Mouse (Mus musculus): ENCODE measurements around the gene Ptar1. TPM values are rescaled to one million over a fixed set of nuclear protein-coding genes. Genes with fewer than 3 reads are reported as not detected.

The Ptar1 gene
- polyA plus RNA-seq, 1 experiment from 2014 or later, result 8.4 TPM

- peak; percentile 84 for ATAC-seq
- peak; percentile 20 for DNase-seq (ENCODE audit: low read depth, low spot score)
- TF ChIP-seq CTCF (IDR thresholded peaks at IDR 0.05), result no peak
- ChIA-PET CTCF (no interaction called here), POLR2A (no interaction called here)
- H3K27me3 ChIP-seq, result peaks cover 11% of the 10 kb centered on the region
- in situ Hi-C loops (cut with MboI; ENCODE audit: low pct_unique_long_range_greater_than_20kb), result loop anchor here (25.0 kb wide), 1 partner anchor 775 kb away; no protein-coding TSS in a partner anchor
Observed at GRCm38 (mm10) chr19:23686962-23687295, 300 bp upstream of the Ptar1 start.

- TF ChIP-seq CTCF (IDR thresholded peaks at IDR 0.05), result no peak
- DNase-seq (ENCODE audit: low read depth, low spot score) (no peak), ATAC-seq (no peak)
- H3K27me3 ChIP-seq, result peaks cover 3% of the 10 kb centered on the region
- POLR2A ChIA-PET, result interaction anchor here (0.9 kb wide), 1 partner anchor 9 kb away, joined by 4 read pairs; no protein-coding TSS in a partner anchor
- CTCF ChIA-PET, result interaction anchor here (1.5 to 2.2 kb wide), 3 partner anchors 9 to 70 kb away, joined by 4 to 8 read pairs (median 8); partner anchors contain the start of gene Apba1
- in situ Hi-C loops (cut with MboI; ENCODE audit: low pct_unique_long_range_greater_than_20kb), result loop anchor here (25.0 kb wide), 1 partner anchor 776 kb away; no protein-coding TSS in a partner anchor
Observed at GRCm38 (mm10) chr19:23688421-23688946, 1.3 kb downstream of the Ptar1 start.

GRCm38 (mm10) chr19:23694344-23694743, 7.1 kb downstream of the Ptar1 start:
- no peak for ATAC-seq
- ChIA-PET POLR2A (no interaction called here), CTCF (interaction anchor here (0.9 to 1.6 kb wide), 4 partner anchors 11 to 64 kb away, joined by 3 to 5 read pairs (median 4); no protein-coding TSS in a partner anchor)
- no peak for TF ChIP-seq CTCF (IDR thresholded peaks at IDR 0.05)
- in situ Hi-C loops (cut with MboI; ENCODE audit: low pct_unique_long_range_greater_than_20kb), result loop anchor here (25.0 kb wide), 1 partner anchor 782 kb away; no protein-coding TSS in a partner anchor
- DNase-seq (ENCODE audit: low read depth, low spot score), result no peak
- no peaks in the 10 kb centered on the region for H3K27me3 ChIP-seq

- ChIA-PET CTCF (interaction anchor here (0.9 to 2.5 kb wide), 3 partner anchors 9 to 60 kb away, joined by 3 to 8 read pairs (median 4); partner anchors contain the start of gene Apba1), POLR2A (no interaction called here)
- TF ChIP-seq CTCF (IDR thresholded peaks at IDR 0.05), result no peak
- in situ Hi-C loops (cut with MboI; ENCODE audit: low pct_unique_long_range_greater_than_20kb), result loop anchor here (25.0 kb wide), 1 partner anchor 786 kb away; no protein-coding TSS in a partner anchor
- ATAC-seq (no peak), DNase-seq (ENCODE audit: low read depth, low spot score) (no peak)
- no peaks in the 10 kb centered on the region for H3K27me3 ChIP-seq
Observed at GRCm38 (mm10) chr19:23697861-23698260, 10.6 kb downstream of the Ptar1 start.

- TF ChIP-seq CTCF (IDR thresholded peaks at IDR 0.05), result no peak
- ChIA-PET POLR2A (no interaction called here), CTCF (interaction anchor here (0.9 to 2.5 kb wide), 3 partner anchors 10 to 60 kb away, joined by 3 to 8 read pairs (median 4); partner anchors contain the start of gene Apba1)
- ATAC-seq (no peak), DNase-seq (ENCODE audit: low read depth, low spot score) (no peak)
- H3K27me3 ChIP-seq, result no peaks in the 10 kb centered on the region
- in situ Hi-C loops (cut with MboI; ENCODE audit: low pct_unique_long_range_greater_than_20kb), result loop anchor here (25.0 kb wide), 1 partner anchor 786 kb away; no protein-coding TSS in a partner anchor
Observed at GRCm38 (mm10) chr19:23698366-23698765, 11.1 kb downstream of the Ptar1 start.

GRCm38 (mm10) chr19:23699131-23699530, 11.9 kb downstream of the Ptar1 start:
- POLR2A ChIA-PET, result no interaction called here

GRCm38 (mm10) chr19:23702896-23703295, 15.7 kb downstream of the Ptar1 start:
- ChIA-PET CTCF (no interaction called here), POLR2A (interaction anchor here (0.6 kb wide), 1 partner anchor 946 kb away, joined by 3 read pairs; no protein-coding TSS in a partner anchor)
- no peak for TF ChIP-seq CTCF (IDR thresholded peaks at IDR 0.05)
- DNase-seq (ENCODE audit: low read depth, low spot score) (no peak), ATAC-seq (no peak)
- in situ Hi-C loops (cut with MboI; ENCODE audit: low pct_unique_long_range_greater_than_20kb), result no loop called here
- H3K27me3 ChIP-seq, result no peaks in the 10 kb centered on the region

More at GRCm38 (mm10) chr19:23699131-23699530, 11.9 kb downstream of the Ptar1 start:
- in situ Hi-C loops (cut with MboI; ENCODE audit: low pct_unique_long_range_greater_than_20kb), result loop anchor here (25.0 kb wide), 1 partner anchor 787 kb away; no protein-coding TSS in a partner anchor
- ATAC-seq (no peak), DNase-seq (ENCODE audit: low read depth, low spot score) (no peak)
- no peak for TF ChIP-seq CTCF (IDR thresholded peaks at IDR 0.05)
- no peaks in the 10 kb centered on the region for H3K27me3 ChIP-seq
- CTCF ChIA-PET, result interaction anchor here (0.7 to 2.5 kb wide), 2 partner anchors 10 to 11 kb away, joined by 3 to 8 read pairs; no protein-coding TSS in a partner anchor

GRCm38 (mm10) chr19:23705383-23705782, 18.2 kb downstream of the Ptar1 start:
- TF ChIP-seq CTCF (IDR thresholded peaks at IDR 0.05), result no peak
- H3K27me3 ChIP-seq, result no peaks in the 10 kb centered on the region
- ChIA-PET POLR2A (no interaction called here), CTCF (interaction anchor here (1.1 to 2.2 kb wide), 5 partner anchors 10 to 16 kb away, joined by 3 to 7 read pairs (median 3); no protein-coding TSS in a partner anchor)
- ATAC-seq, result peak; percentile 92
- in situ Hi-C loops (cut with MboI; ENCODE audit: low pct_unique_long_range_greater_than_20kb), result no loop called here
- DNase-seq (ENCODE audit: low read depth, low spot score), result peak; percentile 49

- H3K27me3 ChIP-seq, result peaks cover 29% of the 10 kb centered on the region
- in situ Hi-C loops (cut with MboI; ENCODE audit: low pct_unique_long_range_greater_than_20kb), result no loop called here
- POLR2A ChIA-PET, result no interaction called here
- DNase-seq (ENCODE audit: low read depth, low spot score) (no peak), ATAC-seq (no peak)
- CTCF ChIA-PET, result no interaction called here
- TF ChIP-seq CTCF (IDR thresholded peaks at IDR 0.05), result no peak
Observed at GRCm38 (mm10) chr19:23746506-23746905, 59.3 kb downstream of the Ptar1 start.

- ATAC-seq (no peak), DNase-seq (ENCODE audit: low read depth, low spot score) (no peak)
- ChIA-PET POLR2A (no interaction called here), CTCF (interaction anchor here (1.9 to 5.1 kb wide), 4 partner anchors 13 to 69 kb away, joined by 6 to 41 read pairs (median 7); no protein-coding TSS in a partner anchor)
- in situ Hi-C loops (cut with MboI; ENCODE audit: low pct_unique_long_range_greater_than_20kb), result loop anchor here (25.0 kb wide), 1 partner anchor 195 kb away; no protein-coding TSS in a partner anchor
- no peak for TF ChIP-seq CTCF (IDR thresholded peaks at IDR 0.05)
- peaks cover 40% of the 10 kb centered on the region for H3K27me3 ChIP-seq
Observed at GRCm38 (mm10) chr19:23757011-23757410, 69.8 kb downstream of the Ptar1 start.

Data from Patski (cell line).